Mouse (Mus musculus) c-Kit-positive CD71-positive TER-119-negative erythroid progenitor cells, embryonic 14.5 days (primary cell): Measurements from ENCODE around the gene Atraid.

Source experiments
- DNase-seq: peaks from one replicate; pipeline ENCODE4 v3.0.0-alpha.2; 2013; ENCODE audit warnings: low read depth

Gene Atraid

DNA sequence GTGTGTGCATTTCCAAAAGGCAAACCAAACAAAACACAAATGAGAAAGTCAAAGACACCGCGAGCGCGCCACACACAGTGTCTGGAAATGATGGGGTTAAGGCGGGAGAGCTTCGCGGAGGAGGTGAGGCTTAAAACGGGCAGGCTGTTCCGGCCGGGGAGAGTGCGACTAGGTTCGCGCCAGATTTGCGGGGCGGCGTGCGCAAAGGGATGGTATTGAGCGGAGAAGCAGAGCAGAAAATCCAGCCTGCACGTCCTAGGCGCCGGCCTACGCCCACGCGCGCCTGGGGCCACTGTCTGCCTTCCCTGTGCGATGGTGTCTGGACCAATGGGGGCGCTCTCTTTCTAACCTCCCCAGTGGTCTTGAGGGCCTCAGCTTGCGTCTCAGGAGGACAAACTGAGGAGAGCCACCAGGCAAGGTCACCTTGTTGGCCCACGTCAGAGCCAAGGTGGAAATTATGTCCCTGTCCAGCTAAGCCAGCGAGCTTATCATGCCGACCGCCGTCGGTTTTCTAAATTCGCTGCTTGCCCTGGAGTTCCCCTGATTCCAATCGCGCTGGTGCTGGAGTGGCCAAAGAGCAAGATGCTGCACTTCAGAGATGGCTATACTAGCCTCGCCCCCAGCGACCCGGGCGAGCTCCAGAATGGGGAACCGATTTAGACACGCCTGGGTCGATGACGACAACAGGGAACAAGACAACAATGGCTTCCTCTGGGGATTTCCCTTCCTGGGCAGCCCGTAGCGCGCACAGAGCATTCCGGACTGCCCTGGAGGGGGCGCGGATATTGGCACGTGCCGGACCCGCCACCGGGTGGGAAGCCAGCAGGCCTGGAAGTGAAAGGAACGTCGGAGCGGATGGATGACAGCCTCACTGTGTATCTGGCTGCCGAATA, 46.9 kb downstream of the Atraid start:
- no peak for DNase-seq

DNA sequence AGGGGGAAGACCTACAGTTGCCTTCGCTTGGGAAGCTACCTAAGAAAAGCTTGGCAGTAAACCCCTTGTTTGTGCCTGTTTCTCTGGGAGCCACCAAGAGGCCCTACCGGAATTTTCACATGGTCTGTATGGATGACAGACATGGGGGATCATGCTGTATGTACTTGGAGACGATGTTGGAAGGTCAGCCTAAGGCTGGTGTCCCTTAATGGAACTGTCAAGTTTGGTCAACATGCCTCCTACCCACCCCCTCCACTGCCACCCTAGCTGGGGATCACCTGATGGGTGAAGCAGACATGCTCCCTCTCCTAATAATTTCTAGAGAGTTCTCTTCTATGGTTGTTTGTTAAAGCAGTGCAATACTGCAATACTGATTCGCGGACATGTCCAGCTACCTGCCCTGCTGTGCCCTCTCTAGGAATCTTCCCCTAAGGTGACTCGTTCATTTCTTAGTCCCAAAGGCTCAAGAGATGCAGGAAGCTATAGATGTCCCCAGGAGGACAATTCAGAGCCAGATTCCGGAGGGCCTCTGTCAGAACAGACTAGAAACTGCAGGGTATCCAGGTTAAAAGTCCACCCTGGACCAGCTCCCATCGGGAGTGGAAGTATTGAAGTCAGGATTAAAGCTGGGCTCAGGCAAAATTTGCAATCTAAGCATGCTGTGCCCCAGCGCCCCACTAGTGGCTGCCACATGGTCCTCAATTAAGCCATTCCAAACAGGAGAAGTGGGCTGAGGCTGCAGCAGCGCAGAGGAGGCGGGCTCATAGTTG, 47.8 kb downstream of the Atraid start:
- DNase-seq, result no peak
